Mouse (Mus musculus) heart, embryonic 15.5 days (tissue): ENCODE results near the gene Gm4846. TPM values are rescaled to one million over a fixed set of nuclear protein-coding genes. Genes with fewer than 3 reads are reported as not detected.
"Not testable (repeated sequence)": the region's sequence is repeated elsewhere in the genome, so short reads cannot be mapped to it uniquely, and the experiment has no call there.

Source experiments
- ATAC-seq: fragments of 200-750 bp; cut with Nextera tagmentation; replicated peaks from 2 replicates; pipeline ENCODE4 v1.8.0; 2017; ENCODE audit warnings: low read depth, moderate TSS enrichment; ENCODE audit not compliant: insufficient number of reproducible peaks, insufficient read depth, low FRiP score
- H3K27ac ChIP-seq: fragments of 300-500 bp; sonication (generic); 2 replicates; pipeline ENCODE4 v1.5.1; 2015; ENCODE audit warnings: mild to moderate bottlenecking, inconsistent platforms
- H3K27me3 ChIP-seq: fragments of 300-500 bp; sonication (generic); 2 replicates; pipeline ENCODE4 v1.6.1; 2015; ENCODE audit warnings: inconsistent platforms
- H3K36me3 ChIP-seq: fragments of 300-500 bp; sonication (generic); 2 replicates; pipeline ENCODE4 v1.6.1; 2015; ENCODE audit warnings: mild to moderate bottlenecking, inconsistent platforms
- H3K4me1 ChIP-seq: fragments of 300-500 bp; sonication (generic); replicated peaks from 2 replicates; pipeline ENCODE4 v1.6.1; 2015; ENCODE audit warnings: inconsistent platforms
- H3K4me2 ChIP-seq: fragments of 300-500 bp; sonication (generic); 2 replicates; pipeline ENCODE4 v1.6.1; 2015; ENCODE audit warnings: inconsistent platforms, mild to moderate bottlenecking, moderate library complexity
- H3K4me3 ChIP-seq: fragments of 300-500 bp; sonication (generic); 2 replicates; pipeline ENCODE4 v1.5.1; 2015; ENCODE audit warnings: mild to moderate bottlenecking, inconsistent platforms
- H3K9ac ChIP-seq: fragments of 300-500 bp; sonication (generic); 2 replicates; pipeline ENCODE4 v1.6.1; 2015; ENCODE audit warnings: mild to moderate bottlenecking, inconsistent platforms
- H3K9me3 ChIP-seq: fragments of 300-500 bp; sonication (generic); replicated peaks from 2 replicates; pipeline ENCODE4 v1.6.1; 2016; ENCODE audit warnings: inconsistent platforms
- WGBS: fragments of 180-500 bp; shearing (Covaris S2); methylation state at CpG from one replicate; pipeline ENCODE4 v1.1.7; 2015; ENCODE audit warnings: mixed read lengths; 5-methylcytosine and 5-hydroxymethylcytosine counted together
- polyA plus RNA-seq: library from polyadenylated mRNA; unstranded; fragments of >200 nt; fragmentation: Nextera tagmentation; extraction: Ambion mirVana; gene quantifications from 2 replicates; pipeline ENCODE4 v1.2.1, GENCODE M21; 2015

Gm4846 gene
- not detected in 2 replicates for polyA plus RNA-seq

DNA sequence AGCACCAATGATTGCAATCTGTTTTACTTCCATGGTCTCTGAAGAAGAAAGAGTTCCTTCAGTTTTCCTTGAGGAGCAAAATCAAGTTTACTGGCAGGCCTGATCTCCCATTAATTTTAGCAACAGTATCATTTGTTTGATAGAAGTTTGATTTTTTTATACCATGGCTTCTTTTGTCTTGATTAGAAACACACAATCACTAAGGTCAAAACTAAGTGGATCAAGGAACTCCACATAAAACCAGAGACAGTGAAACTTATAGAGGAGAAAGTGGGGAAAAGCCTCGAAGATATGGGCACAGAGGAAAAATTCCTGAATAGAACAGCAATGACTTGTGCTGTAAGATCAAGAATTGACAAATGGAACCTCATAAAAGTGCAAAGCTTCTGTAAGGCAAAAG is at the start of gene Gm4846:
Gene Gm4846, minus strand, starts transcription at position 101 of the 400 bp plus-strand sequence.
- not testable (repeated sequence) for H3K4me3 ChIP-seq, H3K9me3 ChIP-seq, ATAC-seq, H3K9ac ChIP-seq, H3K4me1 ChIP-seq, H3K27ac ChIP-seq, H3K27me3 ChIP-seq, H3K36me3 ChIP-seq, H3K4me2 ChIP-seq
- 35% methylated on average over 1 of the region's 1 CpGs for WGBS

DNA sequence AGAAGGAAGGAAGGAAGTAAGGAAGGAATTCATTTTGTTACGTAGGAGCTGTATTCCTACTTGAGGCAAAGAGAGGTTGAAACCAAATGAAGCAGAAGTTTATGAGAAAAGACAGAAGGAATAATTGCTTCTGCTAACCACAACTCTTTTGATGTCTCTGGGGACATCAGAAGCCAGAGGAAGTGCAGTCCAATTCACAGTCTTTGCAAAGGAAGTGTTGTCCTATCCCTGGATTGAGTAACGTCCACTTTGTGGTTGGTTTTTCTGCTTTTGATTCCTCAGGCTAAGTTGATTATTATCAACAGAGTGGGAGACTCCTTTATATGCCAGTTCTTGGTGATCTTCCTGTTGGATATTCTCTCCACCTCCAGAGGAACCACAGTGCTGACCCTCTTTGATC is 34.1 kb upstream of the Gm4846 start:
- not testable (repeated sequence) for H3K4me1 ChIP-seq, H3K4me2 ChIP-seq, ATAC-seq, H3K36me3 ChIP-seq, H3K9ac ChIP-seq, H3K4me3 ChIP-seq, H3K27ac ChIP-seq, H3K9me3 ChIP-seq, H3K27me3 ChIP-seq
- WGBS = 66% methylated on average over 2 of the region's 2 CpGs

GRCm38 (mm10) chr1:166524709-166525108 is 27.3 kb upstream of the Gm4846 start:
- H3K4me2 ChIP-seq, H3K27me3 ChIP-seq, H3K4me3 ChIP-seq, H3K4me1 ChIP-seq, ATAC-seq, H3K36me3 ChIP-seq, H3K27ac ChIP-seq, H3K9ac ChIP-seq, H3K9me3 ChIP-seq: not testable (repeated sequence)
- WGBS = 69% methylated on average over 2 of the region's 2 CpGs

DNA sequence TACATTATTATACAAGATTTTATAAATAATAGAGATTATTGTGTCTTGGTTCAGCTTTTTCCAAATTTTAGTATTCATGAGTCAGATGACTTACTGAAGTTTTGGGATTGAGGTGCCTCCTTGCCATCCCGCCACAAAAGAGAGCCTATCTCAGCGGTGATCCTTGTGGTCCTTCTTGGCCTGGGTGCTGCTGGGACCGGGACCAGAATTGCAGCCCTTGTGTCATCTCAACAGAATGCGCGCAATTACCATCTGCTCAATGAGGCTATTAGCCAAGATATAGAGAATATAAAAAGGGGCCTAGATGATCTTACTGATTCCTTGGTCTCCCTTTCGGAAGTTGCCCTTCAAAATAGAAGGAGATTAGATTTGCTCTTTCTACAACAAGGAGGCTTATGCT is 22.2 kb upstream of the Gm4846 start:
- H3K4me2 ChIP-seq, H3K4me3 ChIP-seq, H3K36me3 ChIP-seq, ATAC-seq, H3K27ac ChIP-seq, H3K9me3 ChIP-seq, H3K27me3 ChIP-seq, H3K4me1 ChIP-seq, H3K9ac ChIP-seq: not testable (repeated sequence)
- 79% methylated on average over 6 of the region's 6 CpGs for WGBS

GRCm38 (mm10) chr1:166516556-166516955 is 19.2 kb upstream of the Gm4846 start:
- Histone ChIP-seq H3K9me3 (no peaks in the 10 kb centered on the region), H3K4me2 (no peak overlapping the region), H3K36me3 (no peaks in the 10 kb centered on the region), H3K4me1 (no peaks in the 10 kb centered on the region), H3K27ac (no peak overlapping the region), H3K27me3 (no peaks in the 10 kb centered on the region), H3K4me3 (no peak overlapping the region), H3K9ac (no peak overlapping the region)
- no peak for ATAC-seq
- WGBS = 76% methylated on average over 1 of the region's 1 CpGs

- WGBS = 72% methylated on average over 2 of the region's 2 CpGs
- not testable (repeated sequence) for H3K4me3 ChIP-seq, H3K27me3 ChIP-seq, ATAC-seq, H3K4me2 ChIP-seq, H3K9ac ChIP-seq, H3K36me3 ChIP-seq, H3K9me3 ChIP-seq, H3K27ac ChIP-seq, H3K4me1 ChIP-seq
Observed at GRCm38 (mm10) chr1:166504206-166504605, 6.8 kb upstream of the Gm4846 start.

DNA sequence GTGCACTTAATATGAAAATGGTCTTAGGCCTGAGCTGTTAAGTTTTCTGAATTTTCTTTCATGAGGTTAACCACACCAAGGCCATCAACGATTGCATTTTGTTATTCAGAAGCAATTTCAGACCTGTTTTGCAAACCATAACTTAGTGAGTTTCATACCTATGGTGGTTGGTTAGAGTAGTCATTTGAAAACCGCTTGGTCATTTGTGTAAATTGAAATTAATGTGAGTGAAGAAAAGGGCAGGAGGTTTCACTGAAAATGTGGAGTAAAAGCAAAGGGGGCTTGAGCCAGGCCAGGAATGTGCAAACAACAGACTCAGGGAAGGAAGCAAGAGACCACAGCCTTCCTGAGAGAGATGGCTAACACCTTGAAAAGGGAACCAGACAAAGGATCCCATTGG is 17.9 kb downstream of the Gm4846 start:
- H3K4me1 ChIP-seq = no peaks in the 10 kb centered on the region
- H3K9me3 ChIP-seq = no peaks in the 10 kb centered on the region
- 73% methylated on average over 2 of the region's 2 CpGs for WGBS
- H3K4me2 ChIP-seq = no peak overlapping the region
- H3K27me3 ChIP-seq = no peaks in the 10 kb centered on the region
- ATAC-seq = no peak
- H3K9ac ChIP-seq = no peak overlapping the region
- H3K4me3 ChIP-seq = no peak overlapping the region
- H3K36me3 ChIP-seq = no peaks in the 10 kb centered on the region
- no peak overlapping the region for H3K27ac ChIP-seq

GRCm38 (mm10) chr1:166467172-166467571 is 30.2 kb downstream of the Gm4846 start:
- H3K4me1 ChIP-seq = no peaks in the 10 kb centered on the region
- no peak overlapping the region for H3K27ac ChIP-seq
- no peak overlapping the region for H3K9ac ChIP-seq
- H3K27me3 ChIP-seq = no peaks in the 10 kb centered on the region
- H3K4me2 ChIP-seq = no peak overlapping the region
- H3K9me3 ChIP-seq = no peaks in the 10 kb centered on the region
- H3K4me3 ChIP-seq = no peak overlapping the region
- 78% methylated on average over 3 of the region's 3 CpGs for WGBS
- H3K36me3 ChIP-seq = no peaks in the 10 kb centered on the region
- ATAC-seq = no peak

DNA sequence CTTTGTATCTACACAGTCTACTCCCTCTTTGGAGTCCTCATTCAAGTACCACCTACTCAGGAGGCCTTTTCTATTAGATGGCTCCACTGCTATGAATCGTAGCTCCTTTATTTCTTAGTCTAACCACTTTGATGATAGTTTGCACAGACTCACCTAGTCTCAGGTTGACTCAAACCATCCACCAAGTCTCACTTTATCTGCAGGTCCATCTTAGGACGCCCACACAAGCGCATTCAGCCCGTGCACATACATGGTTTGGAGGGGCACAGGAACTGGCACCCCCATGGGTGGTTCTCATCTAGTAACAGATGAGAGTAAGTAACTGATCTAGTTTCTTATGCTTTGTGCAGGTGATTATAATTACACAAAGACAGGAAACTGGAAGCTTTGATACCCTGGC is 34.8 kb downstream of the Gm4846 start:
- Histone ChIP-seq H3K4me2 (no peak overlapping the region), H3K4me1 (no peaks in the 10 kb centered on the region), H3K36me3 (no peaks in the 10 kb centered on the region), H3K4me3 (no peak overlapping the region), H3K9me3 (no peaks in the 10 kb centered on the region), H3K9ac (no peak overlapping the region), H3K27ac (no peak overlapping the region), H3K27me3 (no peaks in the 10 kb centered on the region)
- no peak for ATAC-seq
- 87% methylated on average over 4 of the region's 4 CpGs for WGBS

DNA sequence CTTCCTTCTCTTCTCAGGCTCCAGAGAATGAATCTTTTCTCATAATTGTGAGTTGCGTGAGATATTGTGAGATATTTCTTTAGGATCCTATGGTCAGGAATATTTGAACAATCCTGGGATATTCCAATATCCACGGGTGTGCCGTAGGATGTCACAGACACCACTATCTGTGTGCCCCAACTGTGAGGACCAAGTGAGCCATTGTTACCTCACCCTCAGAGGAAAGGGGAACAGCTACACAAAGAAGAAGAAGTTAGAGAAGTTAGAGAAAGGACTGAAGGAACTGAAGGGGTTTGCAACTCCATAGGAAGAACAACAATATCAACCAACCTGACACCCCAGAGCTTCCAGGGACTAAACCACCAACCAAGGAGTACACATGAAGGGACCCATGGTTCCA is 55.4 kb downstream of the Gm4846 start:
- no peak overlapping the region for H3K4me2 ChIP-seq
- 85% methylated on average over 3 of the region's 3 CpGs for WGBS
- no peaks in the 10 kb centered on the region for H3K27me3 ChIP-seq
- no peak overlapping the region for H3K9ac ChIP-seq
- H3K4me1 ChIP-seq = no peaks in the 10 kb centered on the region
- H3K36me3 ChIP-seq = no peaks in the 10 kb centered on the region
- no peak overlapping the region for H3K4me3 ChIP-seq
- H3K27ac ChIP-seq = no peak overlapping the region
- no peak for ATAC-seq
- H3K9me3 ChIP-seq = no peaks in the 10 kb centered on the region

DNA sequence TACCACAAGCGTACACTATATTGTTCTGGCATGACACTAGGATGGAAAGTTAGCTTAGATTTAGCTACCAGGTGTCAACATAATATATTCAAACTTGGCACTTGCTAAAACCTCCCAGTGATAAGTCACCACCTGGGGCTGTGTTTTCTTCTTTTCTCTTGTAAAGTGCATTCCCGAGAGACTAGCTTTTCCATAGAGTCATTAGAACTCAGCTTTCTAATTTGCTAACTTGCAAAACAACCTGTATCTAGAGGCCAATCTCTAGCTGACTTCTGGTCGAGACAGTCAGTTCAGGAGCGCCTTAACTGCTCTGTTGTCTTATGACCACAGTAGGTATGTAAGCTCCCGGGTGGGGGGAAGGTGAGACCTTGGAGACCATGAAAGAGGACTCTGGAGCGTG is 58.0 kb downstream of the Gm4846 start:
- H3K27me3 ChIP-seq = no peaks in the 10 kb centered on the region
- H3K4me1 ChIP-seq = no peaks in the 10 kb centered on the region
- no peak overlapping the region for H3K4me3 ChIP-seq
- no peaks in the 10 kb centered on the region for H3K36me3 ChIP-seq
- 58% methylated on average over 6 of the region's 6 CpGs for WGBS
- ATAC-seq = no peak
- no peak overlapping the region for H3K27ac ChIP-seq
- no peaks in the 10 kb centered on the region for H3K9me3 ChIP-seq
- H3K9ac ChIP-seq = no peak overlapping the region
- H3K4me2 ChIP-seq = no peak overlapping the region
